Mouse (Mus musculus) liver, embryonic 14.5 days (tissue): ENCODE results near the gene Errfi1.

Experiments used
- CTCF ChIP-seq: IDR thresholded peaks from 2 replicates; pipeline ENCODE4 v1.5.1; 2016; ENCODE audit warnings: antibody characterized with exemption, low read depth, control low read depth
- EP300 ChIP-seq: IDR thresholded peaks from 2 replicates; pipeline ENCODE4 v1.6.1; 2016; ENCODE audit warnings: antibody characterized with exemption, low read depth

GRCm38 (mm10) chr4:150808471-150808847, 45.3 kb upstream of the Errfi1 start:
- no peak for TF ChIP-seq CTCF
- TF ChIP-seq EP300, result no peak
